Mouse (Mus musculus): ENCODE data around the gene Ifi35. TPM values are rescaled to one million over a fixed set of nuclear protein-coding genes. Genes with fewer than 3 reads are reported as not detected.

Gene Ifi35
- total and polyA plus RNA-seq, 2 experiments from 2014 or later: 23.9 to 26.3 TPM

DNA sequence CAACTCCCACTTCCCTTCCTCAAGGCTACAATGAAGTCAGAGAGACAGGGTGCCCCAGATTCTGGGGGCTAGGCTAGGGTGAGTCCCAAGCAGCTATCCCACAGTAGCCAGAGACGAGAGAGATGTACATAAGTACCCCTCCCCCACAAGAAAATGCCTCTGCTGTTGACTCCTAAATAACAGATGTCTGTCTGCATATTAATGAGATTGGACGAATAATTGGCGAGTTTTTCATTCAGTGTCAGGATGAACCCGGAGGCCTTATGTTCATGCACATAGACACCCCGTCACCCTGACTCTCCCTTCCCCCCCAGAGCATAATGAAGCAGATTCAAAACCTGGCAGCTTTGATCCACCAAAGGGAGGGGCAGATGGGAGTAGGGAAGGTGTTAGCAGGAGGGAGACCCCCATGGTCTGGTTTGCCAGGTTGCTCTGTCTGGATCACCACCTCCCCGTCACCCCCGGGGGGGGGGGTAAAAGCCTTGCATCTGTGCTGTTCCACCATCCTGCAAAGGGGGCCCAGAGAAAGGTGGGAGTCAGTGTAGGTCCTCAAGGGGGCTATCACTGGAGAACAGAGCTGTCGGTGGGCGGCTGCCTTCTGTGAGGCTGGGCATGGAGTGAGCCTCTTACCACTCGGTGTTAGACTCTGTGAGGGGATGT is 29.5 kb downstream of the Ifi35 start:
- H3K9me3 ChIP-seq (replicated peaks; ENCODE audit: control insufficient read depth, low read length): no peaks in the 10 kb centered on the region
- no peaks in the 10 kb centered on the region for H3K36me3 ChIP-seq (replicated peaks; ENCODE audit: control insufficient read depth, insufficient read depth, low read length)
- H3K27me3 ChIP-seq (ENCODE audit: control insufficient read depth, insufficient read depth, low read length): no peaks in the 10 kb centered on the region
- no peak overlapping the region for H3K9ac ChIP-seq (replicated peaks; ENCODE audit: low read depth, low read length)
- no peak overlapping the region for H3K4me3 ChIP-seq (ENCODE audit: low read depth, low read length)
- TF ChIP-seq EP300 (IDR thresholded peaks at IDR 0.05; ENCODE audit: low read depth) (no peak), CTCF (IDR thresholded peaks at IDR 0.05; ENCODE audit: low read depth) (no peak)
- 74% methylated on average over 10 of the region's 10 CpGs for WGBS
- ATAC-seq (ENCODE audit: insufficient read depth, low read depth) (no peak), DNase-seq (ENCODE audit: low spot score) (no peak)
- no peak overlapping the region for H3K27ac ChIP-seq (ENCODE audit: low read depth)
- peaks cover 5% of the 10 kb centered on the region; the same call in 1 of the 2 replicates for H3K4me1 ChIP-seq (ENCODE audit: control insufficient read depth, insufficient read depth)
- H3K4me2 ChIP-seq (ENCODE audit: low read depth, low read length): no peak overlapping the region

DNA sequence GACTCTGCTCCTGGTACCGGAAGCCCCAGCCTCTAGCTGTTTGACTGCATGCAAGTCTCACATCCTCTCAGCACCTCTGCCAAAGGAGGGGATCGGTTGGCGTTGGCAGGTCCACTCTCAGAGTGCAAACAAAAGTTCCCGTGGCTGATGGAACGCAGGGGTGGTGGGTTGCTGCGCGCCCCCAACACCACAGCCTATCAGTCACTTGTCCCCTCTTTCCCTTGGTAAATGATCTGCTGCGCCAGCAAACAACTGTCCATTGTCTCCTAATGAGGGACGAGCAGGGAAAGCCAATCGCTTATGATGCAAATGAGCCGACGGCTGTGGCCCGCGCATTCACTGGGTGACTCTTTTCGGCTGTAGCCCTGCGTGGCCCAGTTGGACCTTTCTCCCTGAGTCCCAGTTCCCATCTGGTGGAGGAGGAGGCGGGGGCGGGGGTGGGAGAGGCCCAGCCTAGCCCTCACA is 31.0 kb downstream of the Ifi35 start:
- H3K4me3 ChIP-seq (ENCODE audit: low read depth, low read length): 0 out of 2 replicates have a peak overlapping the region, but pooled peaks have one; percentile 18
- H3K9me3 ChIP-seq (replicated peaks; ENCODE audit: control insufficient read depth, low read length): no peaks in the 10 kb centered on the region
- 14% methylated on average over 18 of the region's 18 CpGs for WGBS
- no peak for ATAC-seq (ENCODE audit: insufficient read depth, low read depth)
- no peak for DNase-seq (ENCODE audit: low spot score)
- H3K9ac ChIP-seq (replicated peaks; ENCODE audit: low read depth, low read length): no peak overlapping the region
- H3K27ac ChIP-seq (ENCODE audit: low read depth): no peak overlapping the region
- H3K36me3 ChIP-seq (replicated peaks; ENCODE audit: control insufficient read depth, insufficient read depth, low read length): no peaks in the 10 kb centered on the region
- no peak for TF ChIP-seq EP300 (IDR thresholded peaks at IDR 0.05; ENCODE audit: low read depth)
- peak overlapping the region; percentile 46; the same call in 1 of the 2 replicates for H3K4me2 ChIP-seq (ENCODE audit: low read depth, low read length)
- H3K4me1 ChIP-seq (ENCODE audit: control insufficient read depth, insufficient read depth): peaks cover 5% of the 10 kb centered on the region; the same call in 1 of the 2 replicates
- no peaks in the 10 kb centered on the region for H3K27me3 ChIP-seq (ENCODE audit: control insufficient read depth, insufficient read depth, low read length)

- ATAC-seq (ENCODE audit: insufficient read depth, low read depth) (peak; percentile 73), DNase-seq (ENCODE audit: low spot score) (peak; percentile 23)
- 10% methylated on average over 6 of the region's 6 CpGs for WGBS
- Histone ChIP-seq H3K36me3 (replicated peaks; ENCODE audit: control insufficient read depth, insufficient read depth, low read length) (no peaks in the 10 kb centered on the region), H3K9ac (replicated peaks; ENCODE audit: low read depth, low read length) (no peak overlapping the region), H3K9me3 (replicated peaks; ENCODE audit: control insufficient read depth, low read length) (no peaks in the 10 kb centered on the region), H3K4me3 (ENCODE audit: low read depth, low read length) (no peak overlapping the region), H3K27ac (ENCODE audit: low read depth) (0 out of 2 replicates have a peak overlapping the region, but pooled peaks have one; percentile 4), H3K4me1 (ENCODE audit: control insufficient read depth, insufficient read depth) (peaks cover 5% of the 10 kb centered on the region; the same call in 1 of the 2 replicates), H3K4me2 (ENCODE audit: low read depth, low read length) (no peak overlapping the region), H3K27me3 (ENCODE audit: control insufficient read depth, insufficient read depth, low read length) (no peaks in the 10 kb centered on the region)
- no peak for TF ChIP-seq CTCF (IDR thresholded peaks at IDR 0.05; ENCODE audit: low read depth)
- no peak for TF ChIP-seq EP300 (IDR thresholded peaks at IDR 0.05; ENCODE audit: low read depth)
Observed at GRCm38 (mm10) chr11:101480912-101481311, 32.7 kb downstream of the Ifi35 start.

DNA sequence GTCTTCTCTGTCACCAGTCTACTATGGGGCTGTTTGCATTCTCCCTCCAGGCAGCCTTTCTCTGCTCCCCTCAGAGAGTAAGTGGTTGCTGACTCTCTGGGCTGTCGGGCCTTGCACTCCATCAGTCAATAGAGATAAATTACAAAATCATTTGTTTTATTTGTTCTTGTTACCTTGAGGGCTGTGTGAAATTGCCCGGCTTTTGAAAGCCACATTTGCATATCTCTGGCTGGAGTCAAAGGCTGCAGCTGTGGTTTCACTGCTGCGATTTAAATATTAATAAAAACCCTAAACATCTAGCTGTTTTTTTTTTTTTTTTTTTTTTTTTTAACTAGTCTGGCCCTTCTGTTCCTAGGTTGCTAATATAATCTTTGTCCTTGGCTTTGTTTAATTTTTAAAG is 35.6 kb downstream of the Ifi35 start:
- Histone ChIP-seq H3K4me1 (ENCODE audit: control insufficient read depth, insufficient read depth) (peaks cover 5% of the 10 kb centered on the region; the same call in 1 of the 2 replicates), H3K27me3 (ENCODE audit: control insufficient read depth, insufficient read depth, low read length) (no peaks in the 10 kb centered on the region), H3K27ac (ENCODE audit: low read depth) (no peak overlapping the region), H3K4me3 (ENCODE audit: low read depth, low read length) (no peak overlapping the region), H3K9ac (replicated peaks; ENCODE audit: low read depth, low read length) (no peak overlapping the region), H3K4me2 (ENCODE audit: low read depth, low read length) (no peak overlapping the region), H3K36me3 (replicated peaks; ENCODE audit: control insufficient read depth, insufficient read depth, low read length) (peaks cover 2% of the 10 kb centered on the region; the same call in 1 of the 2 replicates), H3K9me3 (replicated peaks; ENCODE audit: control insufficient read depth, low read length) (no peaks in the 10 kb centered on the region)
- DNase-seq (ENCODE audit: low spot score): no peak
- no peak for ATAC-seq (ENCODE audit: insufficient read depth, low read depth)
- WGBS: 55% methylated on average over 3 of the region's 3 CpGs
- no peak for TF ChIP-seq EP300 (IDR thresholded peaks at IDR 0.05; ENCODE audit: low read depth)
- TF ChIP-seq CTCF (IDR thresholded peaks at IDR 0.05; ENCODE audit: low read depth): no peak

DNA sequence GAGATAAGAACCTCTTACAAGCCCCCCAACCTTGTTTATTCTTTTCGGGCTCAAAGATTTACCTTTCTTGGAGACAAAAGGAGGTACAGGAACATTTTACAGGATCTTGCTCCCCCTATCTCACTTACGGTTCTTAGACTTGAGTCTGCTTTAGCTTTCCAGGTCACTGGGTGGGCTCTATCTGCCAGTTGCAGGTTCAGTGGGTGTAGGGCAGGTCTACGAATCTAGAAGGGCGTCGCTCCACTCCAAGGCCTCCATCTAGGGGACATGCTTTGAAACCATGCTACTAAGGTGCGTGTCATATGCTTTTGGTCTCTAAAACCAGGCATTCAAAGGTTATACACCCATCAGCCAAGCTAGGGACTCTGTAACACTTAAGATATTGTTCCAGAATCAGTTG is 36.0 kb downstream of the Ifi35 start:
- Histone ChIP-seq H3K4me1 (ENCODE audit: control insufficient read depth, insufficient read depth) (peaks cover 5% of the 10 kb centered on the region; the same call in 1 of the 2 replicates), H3K27ac (ENCODE audit: low read depth) (no peak overlapping the region), H3K9ac (replicated peaks; ENCODE audit: low read depth, low read length) (no peak overlapping the region), H3K36me3 (replicated peaks; ENCODE audit: control insufficient read depth, insufficient read depth, low read length) (peaks cover 5% of the 10 kb centered on the region; the same call in 1 of the 2 replicates), H3K4me3 (ENCODE audit: low read depth, low read length) (no peak overlapping the region), H3K9me3 (replicated peaks; ENCODE audit: control insufficient read depth, low read length) (no peaks in the 10 kb centered on the region), H3K27me3 (ENCODE audit: control insufficient read depth, insufficient read depth, low read length) (no peaks in the 10 kb centered on the region), H3K4me2 (ENCODE audit: low read depth, low read length) (no peak overlapping the region)
- TF ChIP-seq EP300 (IDR thresholded peaks at IDR 0.05; ENCODE audit: low read depth) (no peak), CTCF (IDR thresholded peaks at IDR 0.05; ENCODE audit: low read depth) (no peak)
- DNase-seq (ENCODE audit: low spot score): no peak
- ATAC-seq (ENCODE audit: insufficient read depth, low read depth): no peak
- 85% methylated on average over 6 of the region's 6 CpGs for WGBS
